Mouse (Mus musculus) splenic B cell, adult 2 months (primary cell): ENCODE data around the gene Olfr1238.

Source experiments
- DNase-seq: peaks from one replicate; pipeline ENCODE4 v3.0.0-alpha.2; 2011; ENCODE audit warnings: low read depth, low spot score
- H3K27me3 ChIP-seq: 2 replicates; pipeline ENCODE4 v1.6.1; 2012; ENCODE audit warnings: mild to moderate bottlenecking, low read length, moderate library complexity, mixed read lengths; ENCODE audit not compliant: control insufficient read depth, poor library complexity, insufficient read depth, severe bottlenecking
- H3K36me3 ChIP-seq: 2 replicates; pipeline ENCODE4 v1.6.1; 2012; ENCODE audit warnings: mild to moderate bottlenecking, low read length, moderate library complexity, mixed read lengths; ENCODE audit not compliant: control insufficient read depth, poor library complexity, insufficient read depth, severe bottlenecking

Olfr1238 gene

GRCm38 (mm10) chr2:89409576-89409975 is at the start of gene Olfr1238:
Gene Olfr1238 (minus strand): TSS chr2:89409676.
- Histone ChIP-seq H3K27me3 (no peaks in the 10 kb centered on the region), H3K36me3 (no peaks in the 10 kb centered on the region)
- no peak for DNase-seq

GRCm38 (mm10) chr2:89442900-89443299 is 33.4 kb upstream of the Olfr1238 start, which contains the start of gene Olfr1240:
Gene Olfr1240 (minus strand): TSS chr2:89443000.
- DNase-seq: no peak
- no peaks in the 10 kb centered on the region for H3K27me3 ChIP-seq

GRCm38 (mm10) chr2:89420307-89420706 is 10.8 kb upstream of the Olfr1238 start, which contains the start of gene Olfr1239:
Gene Olfr1239 (minus strand): TSS chr2:89420407.
- H3K36me3 ChIP-seq: no peaks in the 10 kb centered on the region
- DNase-seq: no peak

More at GRCm38 (mm10) chr2:89442900-89443299, 33.4 kb upstream of the Olfr1238 start, which contains the start of gene Olfr1240:
- H3K36me3 ChIP-seq: no peaks in the 10 kb centered on the region

GRCm38 (mm10) chr2:89414557-89414956 is 5.1 kb upstream of the Olfr1238 start:
- no peaks in the 10 kb centered on the region for H3K27me3 ChIP-seq
- H3K36me3 ChIP-seq: no peaks in the 10 kb centered on the region
- no peak for DNase-seq

More at GRCm38 (mm10) chr2:89420307-89420706, 10.8 kb upstream of the Olfr1238 start, which contains the start of gene Olfr1239:
- no peaks in the 10 kb centered on the region for H3K27me3 ChIP-seq

- Histone ChIP-seq H3K36me3 (no peaks in the 10 kb centered on the region), H3K27me3 (no peaks in the 10 kb centered on the region)
- no peak for DNase-seq
These were observed 8.6 kb downstream of the Olfr1238 start for GRCm38 (mm10) chr2:89400882-89401281.

- no peak for DNase-seq
- no peaks in the 10 kb centered on the region for H3K36me3 ChIP-seq
- H3K27me3 ChIP-seq: no peaks in the 10 kb centered on the region
These were observed 44.7 kb downstream of the Olfr1238 start, which contains the start of gene Olfr1234 for GRCm38 (mm10) chr2:89364765-89365164. Gene Olfr1234 (minus strand): TSS chr2:89364865.
